Comparison of ENCODE assay signal across 8 mouse cellular contexts in genomic region chr2:28583651-28584050, GRCm38 (mm10). TPM values are rescaled to one million over a fixed set of nuclear protein-coding genes. Genes with fewer than 3 reads are reported as not detected.
A peak's percentile ranks its signal among the peaks of the same experiment; 100 is the strongest.
DNase-seq lines count a peak whose midpoint lies in the region; ATAC-seq and TF ChIP-seq lines count a peak whose summit lies in the region.

Gtf3c5 (minus strand) TSS chr2:28583751.

- peak within 1 kb of the TSS; percentile 64 for H3K9ac ChIP-seq in hindbrain, embryonic 14.5 days
- peak within 1 kb of the TSS; percentile 75 for H3K9ac ChIP-seq in liver, embryonic 16.5 days (ENCODE audit: low read depth, low read length)

- no peak for TF ChIP-seq POLR2A in cerebellum, adult 2 months (IDR thresholded peaks at IDR 0.05; ENCODE audit: borderline replicate concordance, insufficient read depth, low read length)
- TF ChIP-seq POLR2A in thymus, adult 2 months (IDR thresholded peaks at IDR 0.05; ENCODE audit: control insufficient read depth, extremely low read depth, insufficient read depth, low read length, poor library complexity) = no peak

- no peak for TF ChIP-seq CTCF in cerebellum, adult 2 months (IDR thresholded peaks at IDR 0.05; ENCODE audit: borderline replicate concordance, insufficient read depth, low read depth, low read length)
- no peak for TF ChIP-seq CTCF in thymus, adult 2 months (IDR thresholded peaks at IDR 0.05; ENCODE audit: borderline replicate concordance, control insufficient read depth, extremely low read depth, insufficient read depth, low read length, poor library complexity)

- no peak for ATAC-seq in hindbrain, embryonic 14.5 days (ENCODE audit: low FRiP score)
- no peak for ATAC-seq in liver, embryonic 16.5 days (ENCODE audit: low read depth)

- H3K9me3 ChIP-seq in hindbrain, embryonic 14.5 days (ENCODE audit: control insufficient read depth, low read length) = no peaks in the 10 kb centered on the region
- no peaks in the 10 kb centered on the region for H3K9me3 ChIP-seq in liver, embryonic 16.5 days (replicated peaks; ENCODE audit: control insufficient read depth, low read length)

- no peaks in the 10 kb centered on the region; the same call in 1 of the 2 replicates for H3K4me1 ChIP-seq in cerebellum, adult 2 months (ENCODE audit: control insufficient read depth, insufficient read depth, low read length)
- peaks cover 4% of the 10 kb centered on the region; the same call in 1 of the 2 replicates for H3K4me1 ChIP-seq in thymus, adult 2 months (replicated peaks; ENCODE audit: control insufficient read depth, insufficient read depth, low read length)
- peaks cover 19% of the 10 kb centered on the region for H3K4me1 ChIP-seq in hindbrain, embryonic 14.5 days (replicated peaks; ENCODE audit: control insufficient read depth, insufficient read depth, low read length)
- peaks cover 14% of the 10 kb centered on the region for H3K4me1 ChIP-seq in liver, embryonic 16.5 days (ENCODE audit: control insufficient read depth, low read depth, low read length)

- peaks cover 5% of the 10 kb centered on the region; the same call in 1 of the 2 replicates for H3K36me3 ChIP-seq in thymus, adult 2 months (ENCODE audit: control insufficient read depth, insufficient read depth, low read length)
- peaks cover 11% of the 10 kb centered on the region for H3K36me3 ChIP-seq in hindbrain, embryonic 14.5 days (replicated peaks; ENCODE audit: control insufficient read depth, insufficient read depth)
- no peaks in the 10 kb centered on the region; the same call in 1 of the 2 replicates for H3K36me3 ChIP-seq in liver, embryonic 16.5 days (ENCODE audit: control insufficient read depth, insufficient read depth)

- WGBS in cerebellum, adult 2 months = 77% methylated on average over 9 of the region's 9 CpGs
- 86% methylated on average over 9 of the region's 9 CpGs for WGBS in thymus, adult 2 months
- WGBS in hindbrain, embryonic 14.5 days = 78% methylated on average over 9 of the region's 9 CpGs
- 68% methylated on average over 9 of the region's 9 CpGs for WGBS in liver, embryonic 16.5 days (ENCODE audit: insufficient replicate concordance)

- peak within 1 kb of the TSS; percentile 81 for H3K4me3 ChIP-seq in cerebellum, adult 2 months (replicated peaks; ENCODE audit: insufficient read depth, low read depth, low read length)
- H3K4me3 ChIP-seq in thymus, adult 2 months (ENCODE audit: control insufficient read depth, insufficient read depth, low read length) = peak within 1 kb of the TSS; percentile 91
- H3K4me3 ChIP-seq in hindbrain, embryonic 14.5 days (replicated peaks; ENCODE audit: low read length) = peak within 1 kb of the TSS; percentile 62
- H3K4me3 ChIP-seq in liver, embryonic 16.5 days (ENCODE audit: low read depth, low read length) = peak within 1 kb of the TSS; percentile 92

- no peak for DNase-seq in cerebellum, adult 2 months
- DNase-seq in cerebellum, postnatal 14 days = no peak
- no peak for DNase-seq in thymus, adult 2 months
- DNase-seq in thymus, postnatal 25 days = no peak
- no peak for DNase-seq in hindbrain, embryonic 14.5 days (ENCODE audit: low spot score)
- no peak for DNase-seq in MN1 (ENCODE audit: low spot score)
- no peak for DNase-seq in right cerebral cortex, postnatal 36 days (ENCODE audit: low spot score in 2 of 2)

- peak within 1 kb of the TSS; percentile 69 for H3K4me2 ChIP-seq in hindbrain, embryonic 14.5 days (replicated peaks)
- peak within 1 kb of the TSS; percentile 85 for H3K4me2 ChIP-seq in liver, embryonic 16.5 days (ENCODE audit: low read depth, low read length)

- H3K27ac ChIP-seq in cerebellum, adult 2 months (ENCODE audit: insufficient read depth, low read length) = peak within 1 kb of the TSS; percentile 46
- peak within 1 kb of the TSS; percentile 51; the same call in 1 of the 2 replicates for H3K27ac ChIP-seq in thymus, adult 2 months (ENCODE audit: control insufficient read depth, insufficient read depth, low read length)
- peak within 1 kb of the TSS; percentile 90 for H3K27ac ChIP-seq in hindbrain, embryonic 14.5 days
- peak within 1 kb of the TSS; percentile 81 for H3K27ac ChIP-seq in liver, embryonic 16.5 days (ENCODE audit: low read length)

- no peaks in the 10 kb centered on the region for H3K27me3 ChIP-seq in cerebellum, adult 2 months (ENCODE audit: control insufficient read depth, insufficient read depth, low read length)
- no peaks in the 10 kb centered on the region for H3K27me3 ChIP-seq in thymus, adult 2 months (ENCODE audit: control insufficient read depth, insufficient read depth, low read length)
- H3K27me3 ChIP-seq in hindbrain, embryonic 14.5 days (ENCODE audit: control insufficient read depth, insufficient read depth, low read length) = no peaks in the 10 kb centered on the region
- no peaks in the 10 kb centered on the region for H3K27me3 ChIP-seq in liver, embryonic 16.5 days (ENCODE audit: control insufficient read depth, insufficient read depth, low read depth, low read length)

RNA-seq across cellular contexts. Expression of gene Gtf3c5, which starts in this region (rescaled TPM):
- 32.4 and 32.6 TPM in 2 replicates for polyA plus RNA-seq in cerebellum, adult 2 months (2012; rRNA removed)
- 33.7 and 34.5 TPM in 2 replicates for polyA plus RNA-seq in thymus, adult 2 months (2012; rRNA removed)
- 28.6 and 29.3 TPM in 2 replicates for polyA plus RNA-seq in hindbrain, embryonic 14.5 days (2014; fragmentation: Nextera tagmentation; extraction: Ambion mirVana)
- 12.1 TPM in 2 replicates for polyA plus RNA-seq in liver, embryonic 16.5 days (2015; fragmentation: Nextera tagmentation; extraction: Ambion mirVana)
